Mouse (Mus musculus) midbrain, embryonic 12.5 days (tissue): ENCODE data around the gene Susd3. TPM values are rescaled to one million over a fixed set of nuclear protein-coding genes. Genes with fewer than 3 reads are reported as not detected.
A peak's percentile ranks its signal among the peaks of the same experiment; 100 is the strongest.

Experiments
- ATAC-seq: fragments of 200-750 bp; cut with Nextera tagmentation; 2 replicates; pipeline ENCODE4 v1.8.0; 2017; ENCODE audit warnings: low read depth, moderate TSS enrichment, moderate library complexity; ENCODE audit not compliant: low FRiP score
- H3K27ac ChIP-seq: fragments of 300-500 bp; sonication (generic); replicated peaks from 2 replicates; pipeline ENCODE4 v1.5.1; 2016; ENCODE audit warnings: mild to moderate bottlenecking
- H3K27me3 ChIP-seq: fragments of 300-500 bp; sonication (generic); 2 replicates; pipeline ENCODE4 v1.6.1; 2016; ENCODE audit warnings: mild to moderate bottlenecking
- H3K36me3 ChIP-seq: fragments of 300-500 bp; sonication (generic); 2 replicates; pipeline ENCODE4 v1.6.1; 2016
- H3K4me1 ChIP-seq: fragments of 300-500 bp; sonication (generic); 2 replicates; pipeline ENCODE4 v1.6.1; 2016
- H3K4me2 ChIP-seq: fragments of 300-500 bp; sonication (generic); replicated peaks from 2 replicates; pipeline ENCODE4 v1.6.1; 2016; ENCODE audit warnings: mild to moderate bottlenecking, moderate library complexity
- H3K4me3 ChIP-seq: fragments of 300-500 bp; sonication (generic); 2 replicates; pipeline ENCODE4 v1.5.1; 2016; ENCODE audit warnings: mild to moderate bottlenecking
- H3K9ac ChIP-seq: fragments of 300-500 bp; sonication (generic); replicated peaks from 2 replicates; pipeline ENCODE4 v1.6.1; 2016; ENCODE audit warnings: mild to moderate bottlenecking, moderate library complexity
- H3K9me3 ChIP-seq: fragments of 300-500 bp; sonication (generic); 2 replicates; pipeline ENCODE4 v1.6.1; 2016; ENCODE audit warnings: mild to moderate bottlenecking
- WGBS: fragments of 180-500 bp; shearing (Covaris S2); methylation state at CpG from one replicate; pipeline ENCODE4 v1.1.7; 2016; 5-methylcytosine and 5-hydroxymethylcytosine counted together
- polyA plus RNA-seq: library from polyadenylated mRNA; unstranded; fragments of >200 nt; fragmentation: Nextera tagmentation; extraction: Ambion mirVana; gene quantifications from 2 replicates; pipeline ENCODE4 v1.2.1, GENCODE M21; 2016

Susd3 gene
- polyA plus RNA-seq, 1 experiment from 2014 or later: 0.70 TPM

DNA sequence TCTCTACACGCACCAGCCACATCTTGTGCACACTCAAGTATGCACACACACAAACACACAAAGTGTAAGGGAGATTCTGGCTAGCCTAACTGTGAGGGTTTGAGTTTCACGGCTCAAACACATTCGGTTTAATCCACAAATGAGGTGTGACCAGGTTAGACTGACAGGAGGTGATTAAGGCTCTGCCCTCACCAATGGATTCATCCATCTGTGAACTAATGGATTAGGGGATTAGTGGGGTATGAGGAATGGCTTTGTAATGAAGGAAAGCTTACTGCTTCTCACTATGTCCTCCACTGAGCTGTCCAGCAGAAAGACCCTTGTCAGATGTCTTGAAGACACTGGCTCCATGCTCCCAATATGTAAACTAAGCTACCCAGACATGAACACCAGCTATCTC, 29.9 kb downstream of the Susd3 start:
- Histone ChIP-seq H3K27ac (no peak overlapping the region), H3K4me3 (no peak overlapping the region), H3K4me2 (no peak overlapping the region), H3K4me1 (peaks cover 14% of the 10 kb centered on the region; the same call in 1 of the 2 replicates), H3K9ac (no peak overlapping the region), H3K9me3 (no peaks in the 10 kb centered on the region; the same call in 1 of the 2 replicates), H3K27me3 (peaks cover 45% of the 10 kb centered on the region), H3K36me3 (no peaks in the 10 kb centered on the region)
- ATAC-seq: no peak
- 37% methylated on average over 3 of the region's 3 CpGs for WGBS

DNA sequence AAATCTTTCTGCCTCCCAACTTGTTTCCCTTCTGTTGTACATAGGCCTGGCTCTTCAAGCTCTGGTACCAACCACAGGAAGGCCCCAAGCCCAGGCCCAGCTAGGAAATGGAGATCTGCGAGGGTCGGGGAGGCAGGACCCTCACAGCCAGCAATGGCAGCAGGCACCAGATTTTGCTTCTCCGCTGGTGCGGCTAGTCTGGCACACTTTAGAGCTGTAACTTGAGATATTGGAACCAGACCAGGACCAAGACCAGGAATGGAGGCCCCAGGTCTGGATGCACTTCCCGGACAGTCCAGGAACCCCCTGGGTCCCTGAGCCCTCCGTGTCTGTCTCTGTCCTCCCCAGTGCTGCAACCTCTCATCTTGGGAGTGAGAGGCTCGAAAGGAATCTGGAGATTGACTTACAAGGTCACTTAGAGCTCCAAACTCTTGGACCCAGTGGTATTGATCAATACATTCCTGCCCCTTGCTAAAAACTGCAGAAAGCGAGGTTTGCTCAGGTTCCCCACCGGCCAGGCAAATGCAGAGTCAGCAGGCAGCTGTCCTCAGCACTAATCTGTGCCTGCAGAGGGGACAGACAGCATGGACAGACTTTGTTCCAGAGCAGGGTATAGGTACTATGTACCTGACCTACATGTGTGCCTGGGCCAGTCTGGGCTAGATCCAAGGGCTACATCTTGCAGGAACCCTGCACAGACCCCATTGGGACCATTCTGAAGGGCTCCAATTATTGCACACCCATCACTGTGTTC, 31.5 kb downstream of the Susd3 start:
- H3K4me3 ChIP-seq: 0 out of 2 replicates have a peak overlapping the region, but pooled peaks have one; percentile 0
- no peaks in the 10 kb centered on the region; the same call in 1 of the 2 replicates for H3K9me3 ChIP-seq
- H3K9ac ChIP-seq: no peak overlapping the region
- H3K27me3 ChIP-seq: peaks cover 48% of the 10 kb centered on the region
- WGBS: 62% methylated on average over 9 of the region's 9 CpGs
- H3K27ac ChIP-seq: no peak overlapping the region
- peaks cover 22% of the 10 kb centered on the region; the same call in 1 of the 2 replicates for H3K4me1 ChIP-seq
- no peaks in the 10 kb centered on the region for H3K36me3 ChIP-seq
- H3K4me2 ChIP-seq: no peak overlapping the region
- ATAC-seq: no peak

DNA sequence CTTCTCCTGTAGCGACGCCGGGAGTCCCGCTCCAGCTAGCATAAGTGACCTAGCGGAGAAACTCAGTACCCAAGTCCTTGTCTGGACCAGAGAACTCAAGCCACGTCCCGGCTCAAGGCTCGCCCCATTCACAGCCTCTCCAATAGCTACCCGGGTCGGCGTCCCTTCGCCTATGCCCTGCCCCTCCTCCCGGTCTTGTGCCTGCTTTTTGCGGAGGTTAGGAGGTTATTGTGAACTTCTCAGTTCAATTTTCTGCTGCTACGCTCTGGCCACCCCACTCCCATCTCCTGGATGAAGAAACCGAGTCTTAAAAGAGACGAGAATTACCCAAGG, 32.3 kb downstream of the Susd3 start:
- H3K9me3 ChIP-seq: no peaks in the 10 kb centered on the region; the same call in 1 of the 2 replicates
- peak overlapping the region; percentile 79 for H3K4me3 ChIP-seq
- no peaks in the 10 kb centered on the region for H3K36me3 ChIP-seq
- ATAC-seq: no peak; the same call in 1 of the 2 replicates
- H3K4me2 ChIP-seq: peak overlapping the region; percentile 97
- peak overlapping the region; percentile 71 for H3K9ac ChIP-seq
- no peak overlapping the region for H3K27ac ChIP-seq
- WGBS: 1% methylated on average over 17 of the region's 17 CpGs
- peaks cover 29% of the 10 kb centered on the region for H3K4me1 ChIP-seq
- peaks cover 48% of the 10 kb centered on the region for H3K27me3 ChIP-seq

GRCm38 (mm10) chr13:49215504-49216219, 32.8 kb downstream of the Susd3 start, which contains the start of gene Card19:
Card19 (minus strand) TSS chr13:49216037.
- Histone ChIP-seq H3K9ac (peak within 1 kb of the TSS; percentile 71), H3K36me3 (no peaks in the 10 kb centered on the region), H3K27ac (no peak within 1 kb of the TSS), H3K4me1 (peaks cover 29% of the 10 kb centered on the region), H3K4me2 (peak within 1 kb of the TSS; percentile 97), H3K4me3 (peak within 1 kb of the TSS; percentile 79), H3K27me3 (peaks cover 48% of the 10 kb centered on the region), H3K9me3 (no peaks in the 10 kb centered on the region)
- WGBS: 1% methylated on average over 76 of the region's 78 CpGs
- ATAC-seq: peak; percentile 85

GRCm38 (mm10) chr13:49215128-49215503, 33.4 kb downstream of the Susd3 start:
- peaks cover 29% of the 10 kb centered on the region for H3K4me1 ChIP-seq
- H3K36me3 ChIP-seq: no peaks in the 10 kb centered on the region
- H3K4me3 ChIP-seq: peak overlapping the region; percentile 79
- peak overlapping the region; percentile 71 for H3K9ac ChIP-seq
- H3K27me3 ChIP-seq: peaks cover 44% of the 10 kb centered on the region
- ATAC-seq: no peak
- peak overlapping the region; percentile 97 for H3K4me2 ChIP-seq
- no peaks in the 10 kb centered on the region for H3K9me3 ChIP-seq
- no peak overlapping the region for H3K27ac ChIP-seq
- 13% methylated on average over 5 of the region's 5 CpGs for WGBS

DNA sequence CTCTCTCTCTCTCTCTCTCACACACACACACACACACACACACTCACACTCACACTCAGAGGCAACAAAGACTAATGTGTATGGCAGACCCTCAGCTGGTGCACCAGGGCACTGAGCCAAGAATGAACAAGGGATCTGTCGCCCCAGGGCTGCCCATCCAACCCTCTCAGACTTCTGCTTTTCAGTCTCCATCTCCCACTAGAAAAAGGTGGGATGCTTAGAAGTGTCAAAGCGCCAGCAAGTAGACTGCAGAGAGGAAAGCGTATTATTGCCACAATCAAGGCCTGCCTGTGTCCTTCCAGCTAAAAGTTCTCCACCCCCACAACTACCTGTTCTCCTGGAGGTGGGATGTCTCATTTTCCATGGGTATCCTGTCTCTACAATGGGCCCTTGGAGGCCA, 34.1 kb downstream of the Susd3 start:
- H3K36me3 ChIP-seq: no peaks in the 10 kb centered on the region
- peaks cover 29% of the 10 kb centered on the region for H3K4me1 ChIP-seq
- 78% methylated on average over 3 of the region's 3 CpGs for WGBS
- H3K27me3 ChIP-seq: peaks cover 44% of the 10 kb centered on the region
- H3K9ac ChIP-seq: no peak overlapping the region
- 0 out of 2 replicates have a peak overlapping the region, but pooled peaks have one; percentile 97 for H3K4me2 ChIP-seq
- no peaks in the 10 kb centered on the region for H3K9me3 ChIP-seq
- H3K27ac ChIP-seq: no peak overlapping the region
- no peak for ATAC-seq
- H3K4me3 ChIP-seq: no peak overlapping the region

DNA sequence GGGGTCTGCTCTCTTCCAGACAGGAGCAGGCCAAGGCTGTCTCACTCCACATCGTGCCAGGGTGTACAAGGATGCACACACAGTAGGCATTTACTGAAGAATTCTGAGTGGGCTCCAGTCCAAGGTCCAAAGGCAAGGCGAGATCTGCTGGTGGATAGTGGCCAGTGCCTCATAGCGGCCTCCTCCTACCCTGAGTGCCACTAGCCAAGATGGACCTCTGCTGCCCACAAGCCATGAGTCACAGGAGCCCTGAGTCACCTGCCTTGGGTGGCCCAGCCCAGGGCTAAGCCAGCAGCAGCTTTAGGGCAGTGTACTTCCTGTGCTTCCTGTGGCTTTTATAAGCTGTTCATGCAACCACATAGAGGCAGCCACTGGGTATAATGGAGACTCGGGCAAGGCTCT, 35.0 kb downstream of the Susd3 start:
- Histone ChIP-seq H3K27me3 (peaks cover 44% of the 10 kb centered on the region), H3K9ac (no peak overlapping the region), H3K36me3 (no peaks in the 10 kb centered on the region), H3K4me1 (peaks cover 26% of the 10 kb centered on the region), H3K4me2 (no peak overlapping the region), H3K4me3 (no peak overlapping the region), H3K27ac (no peak overlapping the region), H3K9me3 (no peaks in the 10 kb centered on the region)
- no peak for ATAC-seq
- WGBS: 60% methylated on average over 4 of the region's 4 CpGs

- no peak overlapping the region for H3K4me3 ChIP-seq
- no peak overlapping the region for H3K27ac ChIP-seq
- peaks cover 41% of the 10 kb centered on the region for H3K27me3 ChIP-seq
- no peak overlapping the region for H3K4me2 ChIP-seq
- H3K36me3 ChIP-seq: no peaks in the 10 kb centered on the region
- WGBS: 78% methylated on average over 4 of the region's 4 CpGs
- ATAC-seq: no peak
- no peak overlapping the region for H3K9ac ChIP-seq
- H3K9me3 ChIP-seq: no peaks in the 10 kb centered on the region
- H3K4me1 ChIP-seq: peaks cover 26% of the 10 kb centered on the region
These were observed 35.6 kb downstream of the Susd3 start for GRCm38 (mm10) chr13:49212711-49213500.

GRCm38 (mm10) chr13:49209306-49209705, 39.2 kb downstream of the Susd3 start:
- no peak overlapping the region for H3K27ac ChIP-seq
- no peak overlapping the region for H3K9ac ChIP-seq
- H3K9me3 ChIP-seq: no peaks in the 10 kb centered on the region
- no peak for ATAC-seq
- peaks cover 21% of the 10 kb centered on the region for H3K4me1 ChIP-seq
- H3K4me3 ChIP-seq: no peak overlapping the region
- 59% methylated on average over 7 of the region's 7 CpGs for WGBS
- H3K36me3 ChIP-seq: no peaks in the 10 kb centered on the region
- no peak overlapping the region for H3K4me2 ChIP-seq
- H3K27me3 ChIP-seq: peaks cover 17% of the 10 kb centered on the region

DNA sequence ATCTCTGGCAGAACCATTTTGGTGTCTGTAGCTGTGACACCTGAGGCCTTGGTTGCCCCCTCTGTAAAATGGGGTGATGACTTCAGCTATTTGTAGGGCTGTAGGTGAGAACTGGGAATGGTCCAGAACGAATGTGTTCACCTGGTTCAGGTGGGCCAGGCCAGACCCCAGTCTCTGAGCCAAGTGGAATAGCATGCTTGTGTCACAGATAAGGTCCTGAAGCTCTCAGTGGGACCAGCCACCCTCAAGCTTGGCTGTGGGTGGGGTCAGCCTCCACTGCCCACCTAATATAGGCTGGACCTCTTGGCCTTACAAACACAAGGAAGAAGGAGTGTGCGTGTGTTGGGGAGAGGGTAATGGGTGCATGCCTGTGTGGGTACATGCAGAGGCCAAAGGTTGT, 42.2 kb downstream of the Susd3 start:
- H3K9ac ChIP-seq: no peak overlapping the region
- no peaks in the 10 kb centered on the region for H3K9me3 ChIP-seq
- H3K4me1 ChIP-seq: peaks cover 6% of the 10 kb centered on the region
- H3K36me3 ChIP-seq: no peaks in the 10 kb centered on the region
- peaks cover 12% of the 10 kb centered on the region for H3K27me3 ChIP-seq
- H3K27ac ChIP-seq: no peak overlapping the region
- no peak for ATAC-seq
- no peak overlapping the region for H3K4me2 ChIP-seq
- WGBS: 95% methylated on average over 2 of the region's 2 CpGs
- H3K4me3 ChIP-seq: no peak overlapping the region

- Histone ChIP-seq H3K4me2 (no peak overlapping the region), H3K4me1 (peaks cover 5% of the 10 kb centered on the region; the same call in 1 of the 2 replicates), H3K27ac (no peak overlapping the region), H3K9ac (no peak overlapping the region), H3K36me3 (no peaks in the 10 kb centered on the region), H3K27me3 (peaks cover 12% of the 10 kb centered on the region), H3K9me3 (no peaks in the 10 kb centered on the region), H3K4me3 (no peak overlapping the region)
- 48% methylated on average over 13 of the region's 13 CpGs for WGBS
- peak; percentile 53 for ATAC-seq
These were observed 43.0 kb downstream of the Susd3 start for GRCm38 (mm10) chr13:49205381-49205998.
